Mouse (Mus musculus): ENCODE results near the gene Ptgs2.

Gene Ptgs2

DNA sequence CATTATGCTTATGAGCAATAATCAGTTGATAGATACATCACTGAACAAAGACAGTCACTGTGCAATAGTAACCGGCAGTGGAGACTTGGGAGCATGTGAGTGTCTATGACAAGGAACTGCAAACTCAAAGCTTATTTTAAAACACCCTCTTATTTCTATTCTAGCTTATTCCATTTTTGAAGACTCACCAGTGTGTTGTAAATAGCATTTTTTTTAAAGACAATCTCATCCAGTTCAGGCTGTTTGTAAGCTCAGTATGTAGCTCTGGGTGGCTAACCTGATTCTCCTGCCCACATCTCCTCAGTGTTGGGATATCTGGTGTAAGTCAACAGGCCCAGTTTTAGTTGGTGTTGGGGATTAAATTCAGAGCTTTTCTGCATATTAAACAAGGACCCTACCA is 42.1 kb downstream of the Ptgs2 start:
- in situ Hi-C loops (cut with MboI; ENCODE audit: low pct_unique_long_range_greater_than_20kb in 1 of 2, low sequenced_read_pairs in 2 of 2, unreplicated experiment in 1 of 2): no loop called here

DNA sequence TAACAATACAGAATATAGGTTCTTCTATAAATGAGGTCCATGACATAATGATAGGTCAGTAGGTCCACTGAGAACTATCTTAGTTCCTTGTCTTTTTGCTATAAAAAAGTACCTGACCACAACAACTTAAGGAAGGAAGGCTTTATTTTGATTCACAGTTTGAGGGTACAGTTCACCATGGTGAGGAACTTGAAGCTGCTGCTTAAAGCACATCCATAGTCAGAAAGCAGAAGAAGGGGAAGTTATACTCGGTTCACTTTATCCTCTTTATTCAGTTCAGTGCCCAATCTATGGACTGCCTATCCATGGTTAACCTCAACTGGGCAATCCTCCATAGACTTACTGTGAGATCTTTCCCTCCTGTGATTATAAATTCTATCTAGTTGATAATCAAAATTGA is 43.7 kb downstream of the Ptgs2 start:
- in situ Hi-C loops (cut with MboI; ENCODE audit: low pct_unique_long_range_greater_than_20kb in 1 of 2, low sequenced_read_pairs in 2 of 2, unreplicated experiment in 1 of 2): no loop called here

DNA sequence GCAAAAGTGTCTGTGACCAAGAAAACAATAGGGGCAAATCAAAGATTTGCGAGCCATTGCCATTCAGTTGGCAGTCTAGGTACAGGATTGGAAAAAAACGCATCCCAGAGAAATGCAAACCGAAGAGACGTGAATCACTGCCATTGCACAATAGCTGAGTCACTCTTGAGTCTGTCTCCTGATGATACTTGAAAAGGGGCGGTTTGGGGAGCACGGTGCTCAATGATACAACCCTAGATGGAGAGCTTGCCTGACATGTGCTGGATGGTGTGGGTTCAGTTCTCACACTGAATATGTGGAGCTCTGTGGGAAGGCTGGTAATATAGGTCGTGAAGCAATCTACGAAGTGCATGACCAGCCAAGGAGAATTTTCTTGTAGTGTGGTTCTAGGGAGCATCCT is 45.2 kb downstream of the Ptgs2 start:
- in situ Hi-C loops (cut with MboI; ENCODE audit: low pct_unique_long_range_greater_than_20kb in 1 of 2, low sequenced_read_pairs in 2 of 2, unreplicated experiment in 1 of 2): no loop called here

DNA sequence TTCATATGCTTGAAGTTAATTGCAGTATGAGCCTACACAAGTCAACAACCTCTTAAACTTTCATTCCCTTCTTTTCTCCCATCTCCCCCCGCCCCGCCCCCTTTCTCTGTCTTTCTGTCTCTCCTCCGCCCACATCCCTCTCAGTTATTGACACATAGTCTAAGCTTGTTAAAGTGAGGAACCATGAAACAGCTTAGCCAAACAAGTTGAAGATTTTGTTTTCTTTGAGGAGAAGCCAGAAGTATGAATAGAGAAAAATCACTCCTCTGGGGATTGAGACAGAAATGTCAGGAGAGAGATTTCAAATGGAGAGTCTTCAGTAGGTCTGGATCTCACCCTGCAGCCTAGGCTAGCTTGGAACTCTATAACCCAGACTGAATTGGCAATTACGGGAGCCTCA is 47.4 kb downstream of the Ptgs2 start:
- in situ Hi-C loops (cut with MboI; ENCODE audit: low pct_unique_long_range_greater_than_20kb in 1 of 2, low sequenced_read_pairs in 2 of 2, unreplicated experiment in 1 of 2): no loop called here

DNA sequence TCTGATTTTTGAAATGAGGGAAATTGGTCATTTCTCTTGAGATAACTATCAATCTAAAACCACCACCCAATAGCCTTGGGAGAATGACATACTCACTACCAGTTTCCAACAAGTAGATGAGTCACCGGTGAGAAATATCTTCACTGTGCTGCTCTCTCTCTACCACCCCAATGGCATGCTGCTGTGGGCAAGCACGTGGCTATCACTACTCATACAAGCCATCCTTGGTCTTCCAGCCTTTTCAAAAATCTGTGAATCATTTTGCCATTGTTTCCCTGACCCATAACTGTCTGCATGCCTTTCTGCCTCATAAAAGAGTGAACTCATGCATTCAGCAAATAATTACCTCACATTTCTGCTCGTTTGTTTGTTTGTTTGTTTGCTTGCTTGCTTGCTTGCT is 51.6 kb downstream of the Ptgs2 start:
- in situ Hi-C loops (cut with MboI; ENCODE audit: low pct_unique_long_range_greater_than_20kb in 1 of 2, low sequenced_read_pairs in 2 of 2, unreplicated experiment in 1 of 2): no loop called here
